Mouse (Mus musculus) neutrophil, adult 65 days (primary cell): ENCODE results near the gene Zfp983. TPM values are rescaled to one million over a fixed set of nuclear protein-coding genes. Genes with fewer than 3 reads are reported as not detected.

Experiments
- total RNA-seq: library from RNA; stranded (reverse); gene quantifications from 2 replicates; pipeline ENCODE4 v1.2.4, GENCODE M21; 2023

The Zfp983 gene
- 3.0 and 4.4 TPM in 2 replicates for total RNA-seq

DNA sequence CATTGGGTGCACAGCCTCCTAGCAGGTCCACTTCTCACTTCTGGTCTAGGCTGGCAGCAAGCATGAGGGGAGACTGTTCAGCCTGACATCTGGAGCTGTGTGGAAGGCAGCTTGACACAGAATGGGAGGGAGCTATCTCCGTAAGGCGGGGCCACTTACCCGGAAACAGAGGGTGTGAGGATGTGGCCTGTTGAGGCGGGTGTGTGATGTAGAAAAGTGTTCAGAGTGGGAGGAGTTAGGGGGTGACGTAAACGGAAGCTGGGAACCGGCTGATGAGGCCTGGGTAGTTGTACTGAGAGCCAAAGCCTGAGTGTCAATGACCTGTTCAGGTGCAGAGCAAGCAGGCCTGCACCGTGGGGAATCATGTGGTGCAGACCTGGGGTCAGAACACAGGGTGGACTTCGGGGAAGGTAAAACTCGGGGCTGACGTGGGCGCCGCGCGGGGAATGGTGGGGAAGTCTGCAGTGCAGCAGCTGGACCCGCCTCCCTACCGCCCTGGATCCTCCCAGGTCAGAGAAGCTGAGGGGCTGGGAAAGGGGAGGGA is at the start of gene Zfp983:
Zfp983 (plus strand) TSS at position 261 of the 544 bp plus-strand sequence.

DNA sequence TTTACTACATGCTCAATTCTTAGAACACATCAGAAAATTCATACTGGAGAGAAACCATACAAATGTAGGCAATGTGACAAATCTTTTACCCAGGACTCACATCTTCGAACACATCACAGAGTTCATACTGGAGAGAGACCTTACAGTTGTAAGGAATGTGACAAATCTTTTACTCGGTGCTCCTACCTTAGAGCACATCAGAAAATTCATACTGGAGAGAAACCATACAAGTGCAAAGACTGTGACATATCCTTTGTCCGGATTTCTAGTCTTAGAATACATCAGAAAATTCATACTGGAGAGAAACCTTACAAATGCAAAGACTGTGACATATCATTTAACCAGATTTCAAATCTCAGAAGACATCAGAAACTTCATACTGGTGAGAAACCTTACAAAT is 41.1 kb downstream of the Zfp983 start, which contains the start of gene Gm10226:
Gm10226 (plus strand) TSS at position 301 of the 400 bp plus-strand sequence.

DNA sequence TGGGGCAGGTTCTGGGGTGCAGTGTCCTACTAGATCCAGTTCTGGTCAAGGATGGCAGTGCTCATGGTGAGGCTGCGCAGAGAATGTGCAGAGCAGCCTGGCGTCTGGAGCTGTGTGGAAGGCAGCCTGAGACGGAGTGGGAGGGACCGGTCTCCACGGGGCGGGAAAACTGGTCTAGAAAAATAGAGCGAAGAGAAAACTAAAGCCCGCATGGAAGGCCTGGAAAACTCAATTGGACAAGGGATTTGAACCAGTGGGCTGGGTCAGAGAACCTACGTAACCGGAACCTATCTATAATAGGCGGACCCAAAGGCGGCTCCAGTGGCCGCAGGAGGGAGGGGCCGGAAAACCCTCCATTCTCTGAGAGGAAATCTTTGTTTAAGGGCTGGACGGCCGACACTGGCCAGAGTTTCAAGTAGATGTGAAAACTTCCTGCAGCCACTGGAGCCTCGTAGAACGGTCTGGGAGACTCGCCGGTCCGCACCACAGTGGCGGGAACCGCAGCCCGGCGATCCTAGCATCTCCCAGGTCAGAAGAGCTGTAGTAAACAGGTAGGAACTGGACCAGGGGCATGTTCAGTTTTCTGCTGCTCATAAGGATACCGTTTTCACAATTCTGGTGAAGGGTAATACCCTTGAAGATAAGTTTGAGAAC is 57.0 kb downstream of the Zfp983 start, which contains the start of gene Zfp760:
Zfp760 (plus strand) TSS at position 399 of the 654 bp plus-strand sequence.

Other genes starting within 250 kb of the Zfp983 start
- gene Zfp54, start 227.4 kb upstream of the Zfp983 start, total RNA-seq: 0.39 and 0.73 TPM in 2 replicates
- 17.3 and 19.3 TPM in 2 replicates for gene Zfp51, start 200.2 kb upstream of the Zfp983 start, total RNA-seq
- 11.1 and 15.1 TPM in 2 replicates for gene Zfp53, start 161.6 kb upstream of the Zfp983 start, total RNA-seq
- gene Zfp52, start 115.1 kb upstream of the Zfp983 start, total RNA-seq: 3.6 and 5.2 TPM in 2 replicates
- 2.3 and 2.5 TPM in 2 replicates for gene Zfp948, start 83.6 kb upstream of the Zfp983 start, total RNA-seq
- gene Gm10226, start 41.2 kb downstream of the Zfp983 start, total RNA-seq: 3.7 and 4.7 TPM in 2 replicates
- 1.0 and 1.9 TPM in 2 replicates for gene Zfp760, start 57.1 kb downstream of the Zfp983 start, total RNA-seq
- gene Zfp229, start 80.2 kb downstream of the Zfp983 start, total RNA-seq: 0.44 and 0.66 TPM in 2 replicates
- 0.16 and 0.25 TPM in 2 replicates for gene Zfp820, start 195.1 kb downstream of the Zfp983 start, total RNA-seq